Mouse (Mus musculus): ENCODE measurements at regions not wholly inside any gene's neighbourhood (a gene's known extent, or its start where the extent isn't known, plus 50 kb on each side); places are given as distances from the start of the nearest gene placed in this dataset.

DNA sequence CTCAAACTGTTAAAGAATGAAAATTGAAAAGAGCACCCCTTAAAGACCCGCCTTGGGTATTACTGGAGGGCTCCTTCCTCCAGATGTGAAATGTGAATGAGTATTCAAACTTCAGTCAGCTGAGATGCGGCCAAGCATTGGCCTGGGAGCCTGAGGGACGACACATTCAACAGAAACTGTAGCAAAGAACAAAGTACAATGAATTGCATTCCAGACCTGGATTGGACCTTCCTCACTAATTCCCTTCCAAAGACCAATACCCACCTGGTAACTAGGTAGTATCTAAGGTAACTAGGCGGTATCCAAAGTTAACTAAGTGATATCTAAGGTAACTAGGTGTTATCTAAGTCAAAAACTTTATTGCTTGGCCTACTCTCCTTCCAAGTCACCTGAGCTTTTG lies 193.7 kb upstream of the Mkln1 start:
- peaks cover 59% of the 10 kb centered on the region for H3K4me1 ChIP-seq
- no peaks in the 10 kb centered on the region for H3K9me3 ChIP-seq
- no peaks in the 10 kb centered on the region for H3K27me3 ChIP-seq (replicated peaks)
- H3K4me3 ChIP-seq (replicated peaks), result no peak overlapping the region
- peaks cover 45% of the 10 kb centered on the region for H3K36me3 ChIP-seq (replicated peaks; ENCODE audit: low read length)
- TF ChIP-seq FLI1 (IDR thresholded peaks at IDR 0.05; ENCODE audit: low read length) (no peak), GATA1 (IDR thresholded peaks at IDR 0.05; ENCODE audit: borderline replicate concordance, low read length) (no peak)

DNA sequence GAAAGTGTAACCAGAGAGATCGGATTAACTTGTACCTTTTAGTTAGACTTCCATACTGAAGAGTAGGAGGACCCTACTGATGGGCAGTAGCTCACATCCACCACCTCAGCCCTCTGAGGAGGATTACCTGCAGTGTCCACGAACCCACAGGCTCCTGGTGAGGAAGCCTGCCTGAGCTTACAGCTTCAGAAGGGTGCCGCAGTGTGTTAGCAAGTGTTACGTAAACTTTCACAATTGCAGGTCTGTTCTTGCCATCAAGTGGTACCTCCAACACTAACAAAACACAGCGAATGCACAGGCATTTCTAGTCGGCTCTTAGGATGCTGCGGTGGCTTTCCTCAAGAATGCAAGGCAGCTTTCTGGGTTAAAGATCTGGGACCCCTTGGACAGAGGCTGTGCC lies 192.4 kb upstream of the Mkln1 start:
- no peaks in the 10 kb centered on the region for H3K27me3 ChIP-seq (replicated peaks)
- H3K4me3 ChIP-seq (replicated peaks), result no peak overlapping the region
- H3K36me3 ChIP-seq (replicated peaks; ENCODE audit: low read length), result peaks cover 53% of the 10 kb centered on the region
- peaks cover 70% of the 10 kb centered on the region for H3K4me1 ChIP-seq
- H3K9me3 ChIP-seq, result no peaks in the 10 kb centered on the region
- TF ChIP-seq FLI1 (IDR thresholded peaks at IDR 0.05; ENCODE audit: low read length) (no peak), GATA1 (IDR thresholded peaks at IDR 0.05; ENCODE audit: borderline replicate concordance, low read length) (no peak)

DNA sequence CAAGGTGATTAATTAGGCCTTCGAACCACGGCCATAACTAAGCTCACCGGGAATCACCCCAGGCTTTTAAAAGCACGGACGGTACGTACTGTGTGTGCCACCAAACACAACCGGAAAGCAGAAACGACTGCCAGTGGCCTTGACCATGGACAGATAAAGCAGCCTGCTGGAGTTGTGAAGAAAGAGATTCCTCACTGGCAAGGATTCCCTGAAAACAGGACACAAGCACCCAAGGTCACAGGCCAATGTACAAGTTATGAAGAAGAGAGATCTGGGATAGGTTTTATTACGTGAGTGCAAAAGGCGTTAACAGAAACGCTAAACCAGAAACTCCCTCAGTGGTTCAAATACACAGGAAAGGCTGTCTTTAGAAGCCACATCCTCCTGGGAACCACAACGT lies 191.3 kb upstream of the Mkln1 start:
- Histone ChIP-seq H3K4me1 (peaks cover 71% of the 10 kb centered on the region), H3K27me3 (replicated peaks) (no peaks in the 10 kb centered on the region), H3K36me3 (replicated peaks; ENCODE audit: low read length) (peaks cover 55% of the 10 kb centered on the region), H3K4me3 (replicated peaks) (no peak overlapping the region), H3K9me3 (no peaks in the 10 kb centered on the region)
- TF ChIP-seq GATA1 (IDR thresholded peaks at IDR 0.05; ENCODE audit: borderline replicate concordance, low read length) (no peak), FLI1 (IDR thresholded peaks at IDR 0.05; ENCODE audit: low read length) (no peak)

DNA sequence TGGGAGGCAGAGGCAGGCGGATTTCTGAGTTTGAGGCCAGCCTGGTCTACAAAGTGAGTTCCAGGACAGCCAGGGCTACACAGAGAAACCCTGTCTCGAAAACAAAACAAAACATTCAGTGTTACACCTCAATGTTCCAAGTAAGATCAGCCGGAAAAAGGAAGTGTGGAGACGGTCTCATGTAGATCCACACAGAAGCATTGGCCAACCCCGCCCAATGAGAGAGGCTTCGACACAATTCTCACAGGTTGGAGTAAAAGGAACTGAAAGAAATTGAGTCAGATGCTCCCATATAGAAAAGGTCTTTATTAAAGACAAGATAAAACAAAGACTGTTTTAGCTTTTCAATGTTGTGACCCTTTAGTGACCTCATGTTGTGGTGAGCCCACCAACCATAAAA lies 190.3 kb upstream of the Mkln1 start:
- TF ChIP-seq GATA1 (IDR thresholded peaks at IDR 0.05; ENCODE audit: borderline replicate concordance, low read length), result no peak
- no peak for TF ChIP-seq FLI1 (IDR thresholded peaks at IDR 0.05; ENCODE audit: low read length)
- H3K4me3 ChIP-seq (replicated peaks), result no peak overlapping the region
- H3K36me3 ChIP-seq (replicated peaks; ENCODE audit: low read length), result peaks cover 60% of the 10 kb centered on the region
- H3K27me3 ChIP-seq (replicated peaks), result no peaks in the 10 kb centered on the region
- no peaks in the 10 kb centered on the region for H3K9me3 ChIP-seq
- peaks cover 79% of the 10 kb centered on the region for H3K4me1 ChIP-seq

DNA sequence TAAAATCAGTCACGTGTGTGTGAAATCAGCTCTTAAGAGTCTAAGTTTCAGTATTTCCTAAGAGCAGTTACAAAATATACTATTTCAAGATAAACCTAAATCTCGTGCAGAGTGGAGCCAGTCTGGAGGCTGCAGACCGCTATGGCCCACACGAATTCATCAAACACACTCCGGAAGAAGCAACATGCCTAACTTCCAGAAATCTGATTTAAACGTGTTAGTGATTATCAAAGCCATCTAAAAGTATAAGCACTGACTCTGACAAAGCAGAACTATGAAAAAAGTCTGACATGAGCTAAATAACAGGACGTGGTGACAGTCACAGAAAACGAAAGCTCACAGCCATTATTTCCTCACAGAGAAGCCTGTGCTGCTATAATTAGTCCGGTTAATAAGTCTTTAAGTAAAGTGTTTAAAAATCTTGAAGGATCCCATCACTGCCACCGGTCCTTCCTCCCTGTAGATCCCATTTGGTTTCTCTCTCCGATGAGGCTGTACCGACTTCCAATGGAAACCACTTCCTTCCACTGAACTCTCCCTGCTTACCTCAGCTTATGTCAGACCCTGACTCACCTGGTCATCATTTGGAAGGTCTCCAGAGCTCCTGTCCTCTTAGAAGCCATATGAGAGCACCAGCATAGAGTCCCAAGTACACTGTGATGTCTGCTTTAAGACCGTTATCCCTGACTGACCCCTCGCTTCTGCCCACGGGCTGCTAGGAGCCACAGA lies 189.0 kb upstream of the Mkln1 start:
- TF ChIP-seq GATA1 (IDR thresholded peaks at IDR 0.05; ENCODE audit: borderline replicate concordance, low read length) (no peak), FLI1 (IDR thresholded peaks at IDR 0.05; ENCODE audit: low read length) (no peak)
- H3K36me3 ChIP-seq (replicated peaks; ENCODE audit: low read length), result peaks cover 66% of the 10 kb centered on the region
- peak overlapping the region; percentile 70 for H3K4me3 ChIP-seq (replicated peaks)
- no peaks in the 10 kb centered on the region for H3K27me3 ChIP-seq (replicated peaks)
- peaks cover 86% of the 10 kb centered on the region for H3K4me1 ChIP-seq
- no peaks in the 10 kb centered on the region for H3K9me3 ChIP-seq

DNA sequence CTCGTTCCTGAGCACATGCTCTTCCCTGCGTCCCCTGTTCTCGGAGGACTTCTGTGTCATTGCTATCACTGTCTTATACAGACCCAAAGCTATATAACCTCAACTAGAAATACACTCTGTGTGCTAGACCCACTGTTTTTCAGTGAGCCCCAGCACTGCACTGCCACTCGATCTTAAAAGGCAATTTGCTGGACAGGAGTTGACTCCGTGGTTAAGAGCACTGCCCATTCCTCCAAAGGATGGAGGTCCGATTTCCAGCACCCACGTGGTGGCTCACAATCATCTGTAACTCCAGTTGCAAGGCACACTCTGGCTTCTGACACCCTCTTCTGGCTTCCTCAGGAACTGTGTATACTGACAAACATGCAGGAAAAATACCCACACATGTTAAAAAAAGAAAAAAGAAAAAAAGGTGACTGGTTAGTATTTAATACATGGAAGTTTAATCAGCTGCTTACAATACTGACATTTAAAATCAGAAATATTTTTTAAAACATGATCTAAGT lies 188.3 kb upstream of the Mkln1 start:
- H3K9me3 ChIP-seq, result no peaks in the 10 kb centered on the region
- peak overlapping the region; percentile 70 for H3K4me3 ChIP-seq (replicated peaks)
- TF ChIP-seq FLI1 (IDR thresholded peaks at IDR 0.05; ENCODE audit: low read length), result no peak
- no peak for TF ChIP-seq GATA1 (IDR thresholded peaks at IDR 0.05; ENCODE audit: borderline replicate concordance, low read length)
- peaks cover 63% of the 10 kb centered on the region for H3K36me3 ChIP-seq (replicated peaks; ENCODE audit: low read length)
- H3K27me3 ChIP-seq (replicated peaks), result no peaks in the 10 kb centered on the region
- peaks cover 84% of the 10 kb centered on the region for H3K4me1 ChIP-seq

DNA sequence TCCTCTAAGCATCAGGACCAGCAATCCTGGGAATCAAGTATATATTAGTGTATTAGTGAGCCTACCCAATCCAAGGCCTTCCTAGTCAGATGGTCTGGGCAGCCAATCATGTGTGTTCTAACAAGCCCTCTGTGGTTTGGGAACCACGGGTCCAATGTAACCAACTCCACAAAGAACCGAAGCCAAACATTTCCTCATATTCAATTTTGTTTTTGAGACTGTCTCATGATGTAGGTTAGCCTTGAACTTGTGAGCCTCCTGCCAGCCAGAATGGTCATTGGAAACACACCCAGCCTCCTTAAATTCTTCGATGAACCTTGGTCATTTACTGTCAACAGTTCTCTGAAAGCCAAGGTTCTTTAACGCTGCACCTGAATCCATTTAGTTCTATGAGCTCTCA lies 187.4 kb upstream of the Mkln1 start:
- no peaks in the 10 kb centered on the region for H3K9me3 ChIP-seq
- no peak for TF ChIP-seq FLI1 (IDR thresholded peaks at IDR 0.05; ENCODE audit: low read length)
- no peak for TF ChIP-seq GATA1 (IDR thresholded peaks at IDR 0.05; ENCODE audit: borderline replicate concordance, low read length)
- no peaks in the 10 kb centered on the region for H3K27me3 ChIP-seq (replicated peaks)
- H3K4me3 ChIP-seq (replicated peaks), result no peak overlapping the region
- peaks cover 85% of the 10 kb centered on the region for H3K4me1 ChIP-seq
- peaks cover 60% of the 10 kb centered on the region for H3K36me3 ChIP-seq (replicated peaks; ENCODE audit: low read length)

DNA sequence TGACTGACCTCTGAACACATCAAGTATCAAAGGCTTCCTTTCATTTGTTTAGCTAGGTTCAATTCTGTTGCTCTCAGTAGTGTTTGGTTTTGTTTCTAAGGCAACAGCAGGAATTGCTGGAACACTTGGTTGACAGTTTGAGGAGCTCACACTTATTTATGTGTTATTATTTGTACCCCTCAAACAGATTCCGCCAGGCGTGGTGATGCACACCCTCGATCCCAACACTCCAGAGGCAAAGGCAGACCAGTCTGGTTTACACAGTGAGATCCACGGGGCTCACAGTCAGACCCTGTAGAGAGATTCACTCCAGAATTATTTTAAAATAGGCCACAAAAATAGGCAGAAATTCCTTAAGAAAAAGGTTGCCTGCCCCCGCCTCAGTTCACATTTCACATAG lies 186.9 kb upstream of the Mkln1 start:
- H3K9me3 ChIP-seq, result no peaks in the 10 kb centered on the region
- no peak overlapping the region for H3K4me3 ChIP-seq (replicated peaks)
- peaks cover 56% of the 10 kb centered on the region for H3K36me3 ChIP-seq (replicated peaks; ENCODE audit: low read length)
- TF ChIP-seq GATA1 (IDR thresholded peaks at IDR 0.05; ENCODE audit: borderline replicate concordance, low read length) (no peak), FLI1 (IDR thresholded peaks at IDR 0.05; ENCODE audit: low read length) (no peak)
- H3K4me1 ChIP-seq, result peaks cover 81% of the 10 kb centered on the region
- no peaks in the 10 kb centered on the region for H3K27me3 ChIP-seq (replicated peaks)

DNA sequence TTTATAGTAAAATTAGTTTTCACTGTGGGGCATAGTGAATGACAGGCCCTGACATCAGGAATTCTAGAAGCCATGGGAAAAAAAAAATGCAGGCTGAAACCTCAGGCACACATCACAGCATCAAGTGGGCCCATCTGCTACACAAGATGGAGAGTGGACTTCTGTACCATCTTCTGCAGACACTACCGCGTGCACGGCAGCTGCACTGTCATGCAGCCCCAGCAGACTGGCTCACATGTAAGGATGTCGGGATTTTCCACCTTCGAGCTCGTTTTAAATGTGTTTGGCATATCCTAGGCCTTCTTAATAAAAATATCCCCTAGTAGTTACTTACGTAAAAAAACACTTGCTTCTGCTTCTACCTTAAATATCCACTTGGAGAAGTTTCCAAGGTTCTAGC lies 186.5 kb upstream of the Mkln1 start:
- H3K4me3 ChIP-seq (replicated peaks), result peak overlapping the region; percentile 47
- H3K4me1 ChIP-seq, result peaks cover 80% of the 10 kb centered on the region
- TF ChIP-seq FLI1 (IDR thresholded peaks at IDR 0.05; ENCODE audit: low read length), result no peak
- no peak for TF ChIP-seq GATA1 (IDR thresholded peaks at IDR 0.05; ENCODE audit: borderline replicate concordance, low read length)
- no peaks in the 10 kb centered on the region for H3K27me3 ChIP-seq (replicated peaks)
- H3K9me3 ChIP-seq, result no peaks in the 10 kb centered on the region
- H3K36me3 ChIP-seq (replicated peaks; ENCODE audit: low read length), result peaks cover 54% of the 10 kb centered on the region

DNA sequence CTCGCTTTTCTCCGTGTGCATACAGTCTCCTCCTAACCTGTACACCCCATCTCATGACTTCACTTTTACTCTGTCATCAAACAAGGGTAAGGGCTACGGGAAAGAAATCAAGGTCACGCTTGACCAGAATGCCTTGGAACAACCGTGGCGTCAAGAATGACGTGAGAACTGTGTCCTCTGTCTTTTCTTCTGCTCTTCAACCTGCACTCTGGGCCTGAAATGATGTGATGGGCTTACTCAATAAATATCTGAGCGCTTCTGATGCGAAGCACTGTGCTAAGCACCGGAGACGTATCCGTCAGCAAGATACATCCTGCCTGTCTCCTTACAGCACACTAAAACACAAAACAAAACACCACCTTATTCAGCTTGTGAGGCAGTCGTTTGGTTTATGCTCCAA lies 185.8 kb upstream of the Mkln1 start:
- H3K4me1 ChIP-seq, result peaks cover 75% of the 10 kb centered on the region
- no peak for TF ChIP-seq FLI1 (IDR thresholded peaks at IDR 0.05; ENCODE audit: low read length)
- no peak for TF ChIP-seq GATA1 (IDR thresholded peaks at IDR 0.05; ENCODE audit: borderline replicate concordance, low read length)
- H3K36me3 ChIP-seq (replicated peaks; ENCODE audit: low read length), result peaks cover 50% of the 10 kb centered on the region
- no peak overlapping the region for H3K4me3 ChIP-seq (replicated peaks)
- no peaks in the 10 kb centered on the region for H3K9me3 ChIP-seq
- H3K27me3 ChIP-seq (replicated peaks), result no peaks in the 10 kb centered on the region

Measured in megakaryocyte, embryonic 14.5 days (primary cell).